Mouse (Mus musculus): ENCODE data around the gene Klf1.
"Not testable (repeated sequence)": the region's sequence is repeated elsewhere in the genome, so short reads cannot be mapped to it uniquely, and the experiment has no call there.

Gene Klf1

GRCm38 (mm10) chr8:84907493-84907892 is 5.8 kb downstream of the Klf1 start:
- no peak for DNase-seq (ENCODE audit: low spot score in 2 of 2)

DNA sequence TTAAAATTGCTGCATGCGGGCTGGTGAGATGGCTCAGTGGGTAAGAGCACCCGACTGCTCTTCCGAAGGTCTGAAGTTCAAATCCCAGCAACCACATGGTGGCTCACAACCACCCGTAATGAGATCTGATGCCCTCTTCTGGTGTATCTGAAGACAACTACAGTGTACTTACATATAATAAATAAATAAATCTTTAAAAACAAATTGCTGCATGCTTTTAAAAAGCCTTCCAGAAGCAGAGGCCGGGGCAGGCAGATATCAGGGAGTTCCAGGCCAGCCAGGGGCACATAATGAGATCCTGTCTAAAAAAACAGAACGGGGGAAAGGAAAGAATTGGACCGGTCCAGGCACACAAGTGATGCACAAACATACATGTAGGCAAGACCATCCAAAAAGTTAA is 6.3 kb downstream of the Klf1 start:
- DNase-seq (ENCODE audit: low spot score in 2 of 2) = not testable (repeated sequence)

- peak; percentile 78 to 83 for DNase-seq (ENCODE audit: low spot score in 2 of 2)
These were observed 6.9 kb downstream of the Klf1 start, which contains the start of gene Dnase2a for GRCm38 (mm10) chr8:84908421-84909161. Dnase2a (plus strand) TSS chr8:84908560.

DNA sequence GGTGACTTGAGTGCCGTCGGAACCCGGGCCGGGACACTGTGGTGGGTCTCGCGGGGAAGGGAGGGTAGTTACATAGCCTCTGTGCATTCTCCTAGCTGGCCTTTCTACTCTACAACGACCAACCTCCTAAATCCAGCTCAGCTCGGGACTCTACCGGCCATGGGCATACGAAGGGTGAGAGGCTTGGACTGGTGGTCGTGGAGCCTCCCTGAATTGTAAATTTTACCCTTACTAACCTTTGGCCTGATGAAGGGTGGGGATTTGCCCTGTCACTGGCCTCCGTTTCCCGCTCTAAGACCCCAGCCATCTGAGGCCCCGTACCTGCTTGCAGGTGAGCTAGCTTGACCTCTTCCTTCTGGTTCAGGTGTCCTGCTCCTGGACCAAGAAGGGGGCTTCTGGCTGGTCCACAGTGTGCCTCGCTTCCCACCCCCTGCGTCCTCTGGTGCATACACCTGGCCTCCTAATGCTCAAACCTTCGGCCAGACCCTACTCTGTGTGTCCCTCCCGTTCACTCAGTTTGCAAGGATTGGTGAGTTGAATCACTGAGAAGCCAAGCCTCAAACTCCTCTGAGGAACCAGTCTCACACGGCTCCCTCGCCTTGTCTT is 7.5 kb downstream of the Klf1 start:
- no peak for DNase-seq (ENCODE audit: low spot score in 2 of 2)

DNA sequence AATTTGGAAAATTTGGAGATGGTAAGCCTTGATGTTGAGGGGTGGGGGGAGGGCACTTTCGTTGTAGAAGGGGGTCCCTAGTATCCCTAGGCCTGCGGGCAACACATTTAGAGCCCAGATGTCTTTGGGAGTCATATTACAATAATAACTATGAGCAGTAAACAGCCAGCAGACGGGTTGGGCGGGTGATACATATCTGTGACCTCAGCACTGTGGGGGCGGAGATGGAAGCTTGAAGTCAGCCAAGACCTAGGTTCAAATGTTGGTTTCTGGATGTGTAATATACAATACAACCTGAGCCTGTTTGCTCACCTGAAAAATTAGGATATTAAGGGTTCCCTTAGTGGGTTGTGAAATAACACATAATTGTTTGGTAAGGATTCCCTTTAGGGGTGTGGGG is 8.2 kb downstream of the Klf1 start:
- no peak for DNase-seq (ENCODE audit: low spot score in 2 of 2)

- no peak for DNase-seq (ENCODE audit: low spot score in 2 of 2)
These were observed 8.8 kb downstream of the Klf1 start for GRCm38 (mm10) chr8:84910551-84910950.

DNA sequence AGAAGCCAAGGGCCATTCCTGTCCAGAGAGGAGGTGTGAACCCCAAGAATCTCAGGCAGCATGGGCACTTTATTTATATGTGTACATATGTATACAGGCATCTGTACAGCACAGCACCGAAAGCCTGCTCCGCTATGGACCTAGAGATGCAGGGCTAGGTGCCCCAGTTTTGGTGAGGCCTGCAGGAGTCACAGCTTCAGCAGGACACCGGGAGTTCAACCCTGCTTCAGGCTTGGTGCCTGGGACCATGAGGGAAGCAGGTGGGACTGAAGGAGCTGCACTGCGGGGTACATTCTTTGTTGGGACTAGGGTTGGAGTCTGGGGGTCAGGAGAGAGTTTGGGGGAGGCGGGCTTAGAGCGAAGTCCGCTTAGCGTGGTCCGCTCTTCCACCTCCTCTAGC is 10.1 kb downstream of the Klf1 start:
- no peak for DNase-seq (ENCODE audit: low spot score in 2 of 2)

DNA sequence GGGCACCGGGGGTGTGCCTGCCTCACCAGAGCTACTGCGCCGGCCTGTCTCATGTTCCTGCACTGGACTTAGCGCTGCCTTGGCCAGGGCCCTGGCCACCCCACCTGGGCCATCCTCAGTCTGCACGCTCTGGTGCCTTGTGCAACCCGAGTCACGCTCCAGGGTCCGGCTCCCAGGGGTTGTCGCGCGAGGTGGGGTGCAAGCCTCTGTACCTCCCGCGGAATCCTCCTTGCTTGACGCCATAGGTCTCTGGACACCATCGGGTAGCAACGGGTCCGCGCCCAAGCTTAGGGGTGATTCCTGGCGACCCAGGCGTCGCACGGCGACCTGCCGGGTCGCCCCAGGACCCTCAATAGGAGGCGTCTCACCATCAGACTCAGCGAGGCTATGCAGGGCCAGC is 10.7 kb downstream of the Klf1 start:
- no peak for DNase-seq (ENCODE audit: low spot score in 2 of 2)

GRCm38 (mm10) chr8:84912895-84913501 is 11.3 kb downstream of the Klf1 start:
- peak; percentile 59 to 69 for DNase-seq (ENCODE audit: low spot score in 2 of 2)

DNA sequence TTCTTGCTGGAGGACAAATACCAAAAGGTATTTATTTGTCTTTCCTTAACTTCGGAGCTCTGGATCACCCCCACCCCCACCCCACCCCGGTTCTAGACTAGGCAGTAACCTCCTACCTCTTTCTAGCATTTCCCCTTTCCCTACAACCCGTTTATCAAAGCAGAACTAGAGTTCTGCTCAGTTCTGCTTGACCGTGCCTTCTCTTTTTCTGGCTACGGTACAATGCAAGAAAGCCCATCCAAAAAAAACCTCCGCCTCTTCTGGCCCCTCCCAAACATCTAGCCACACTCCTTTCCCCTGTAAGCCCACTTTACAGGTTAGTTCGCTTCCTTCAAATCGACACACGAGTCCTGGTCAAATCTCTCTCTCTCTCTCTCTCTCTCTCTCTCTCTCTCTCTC is 11.8 kb downstream of the Klf1 start:
- no peak for DNase-seq (ENCODE audit: low spot score in 2 of 2)

DNA sequence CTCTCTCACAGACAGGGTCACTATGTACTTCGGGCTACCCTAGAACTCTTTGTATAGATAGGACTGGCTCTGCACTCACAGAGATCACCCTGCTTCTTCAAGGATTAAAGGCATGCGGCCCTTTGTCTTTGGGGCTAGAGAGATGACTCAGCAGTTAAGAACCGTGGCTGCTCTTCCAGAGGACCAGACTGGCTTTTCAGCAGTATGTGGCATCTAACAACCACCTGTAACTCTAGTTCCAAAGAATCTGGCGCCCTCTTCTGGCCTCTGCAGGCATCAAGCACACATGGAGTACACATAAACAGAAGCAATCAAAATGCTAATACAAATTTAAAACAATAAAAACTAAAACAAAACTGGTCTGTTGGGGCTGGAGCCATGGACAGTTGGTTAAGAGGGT is 12.2 kb downstream of the Klf1 start:
- no peak for DNase-seq (ENCODE audit: low spot score in 2 of 2)

GRCm38 (mm10) chr8:84915269-84915668 is 13.5 kb downstream of the Klf1 start:
- no peak for DNase-seq (ENCODE audit: low spot score in 2 of 2)

DNA sequence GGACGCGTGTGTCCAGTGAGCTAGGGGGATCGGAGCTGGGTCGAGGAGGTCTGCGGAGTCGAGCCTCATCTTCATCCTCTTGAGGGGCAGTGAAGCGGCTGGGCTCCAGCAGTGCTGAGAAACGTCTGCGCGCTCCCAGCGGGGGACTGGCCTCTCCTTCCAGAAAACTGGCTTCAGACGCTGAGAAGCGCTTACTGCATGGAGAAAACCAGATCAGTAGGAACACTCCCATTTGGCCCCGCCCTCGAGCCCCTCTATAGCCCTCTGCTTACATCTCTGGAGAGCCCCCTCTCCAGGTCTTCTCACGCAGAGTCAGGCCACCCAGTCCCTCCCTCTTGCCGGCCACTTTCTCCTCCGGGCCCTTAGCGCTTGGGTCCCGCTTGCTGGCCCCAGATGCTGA is 16.1 kb downstream of the Klf1 start:
- no peak for DNase-seq (ENCODE audit: low spot score in 2 of 2)

DNA sequence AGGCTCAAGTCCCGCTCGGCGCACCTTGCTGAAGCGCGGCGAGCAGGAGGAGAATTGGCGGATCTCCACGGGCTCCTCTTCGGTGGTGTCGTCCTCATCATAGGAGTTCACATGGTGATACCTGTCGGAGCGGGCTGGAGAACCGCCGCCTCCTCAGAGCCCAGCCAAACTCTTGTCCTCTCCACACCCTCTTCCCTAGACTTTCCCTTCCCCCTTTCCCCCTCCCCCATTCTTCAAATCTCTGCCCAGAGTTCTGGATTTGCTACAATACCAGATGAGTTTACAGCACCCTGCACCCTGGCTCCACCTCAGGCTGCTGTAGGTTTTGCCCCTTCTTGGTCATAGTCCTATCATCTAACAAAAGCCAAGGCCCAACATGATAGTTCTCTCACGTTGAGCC is 16.9 kb downstream of the Klf1 start:
- no peak for DNase-seq (ENCODE audit: low spot score in 2 of 2)

GRCm38 (mm10) chr8:84921596-84921995 is 19.9 kb downstream of the Klf1 start:
- no peak for DNase-seq (ENCODE audit: low spot score in 2 of 2)

- no peak for DNase-seq (ENCODE audit: low spot score in 2 of 2)
These were observed 23.8 kb downstream of the Klf1 start for GRCm38 (mm10) chr8:84925557-84925956.

- no peak for DNase-seq (ENCODE audit: low spot score in 2 of 2)
These were observed 25.8 kb downstream of the Klf1 start for GRCm38 (mm10) chr8:84927513-84927912.

DNA sequence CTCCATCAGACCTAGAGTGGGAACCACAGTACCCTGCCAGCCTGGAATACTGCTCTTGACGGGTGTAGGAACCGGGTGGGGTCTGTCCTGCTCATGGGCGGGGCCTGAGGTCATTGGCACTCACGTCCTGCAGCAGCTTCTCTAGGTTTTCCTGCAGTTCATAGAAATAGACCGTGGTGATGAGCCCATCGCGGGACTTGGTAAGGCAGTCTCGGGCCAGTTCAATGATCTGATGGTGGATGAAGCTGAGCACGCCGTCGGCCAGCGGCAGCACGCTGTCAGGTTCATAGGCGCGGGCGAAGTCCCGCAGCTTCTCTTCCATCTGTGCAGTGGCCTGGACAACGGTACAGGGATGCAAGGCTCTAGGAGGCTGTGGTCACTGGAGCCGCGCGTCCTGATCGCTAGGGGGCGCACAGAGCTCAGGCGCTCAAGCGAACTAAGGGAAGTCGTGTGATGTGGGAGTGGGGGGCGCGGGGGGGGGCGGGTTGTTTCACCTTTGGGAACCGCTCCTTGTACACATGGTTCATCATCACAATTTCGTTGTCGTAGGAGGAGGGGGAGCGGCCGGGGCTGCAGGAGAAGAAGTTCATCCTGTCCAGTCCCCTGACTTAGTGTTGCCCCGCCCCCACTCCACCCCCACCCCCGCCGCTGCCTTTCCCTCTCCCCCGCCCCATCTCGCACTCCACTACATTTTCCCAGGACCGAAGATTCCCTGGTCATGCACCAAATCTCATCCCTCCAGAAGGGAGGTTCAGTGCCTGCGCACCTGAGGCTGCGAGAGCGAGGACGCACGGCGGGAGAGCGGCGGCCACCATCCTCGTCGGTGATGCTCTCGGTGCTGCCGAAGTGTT is 27.0 kb downstream of the Klf1 start:
- no peak for DNase-seq (ENCODE audit: low spot score in 2 of 2)

DNA sequence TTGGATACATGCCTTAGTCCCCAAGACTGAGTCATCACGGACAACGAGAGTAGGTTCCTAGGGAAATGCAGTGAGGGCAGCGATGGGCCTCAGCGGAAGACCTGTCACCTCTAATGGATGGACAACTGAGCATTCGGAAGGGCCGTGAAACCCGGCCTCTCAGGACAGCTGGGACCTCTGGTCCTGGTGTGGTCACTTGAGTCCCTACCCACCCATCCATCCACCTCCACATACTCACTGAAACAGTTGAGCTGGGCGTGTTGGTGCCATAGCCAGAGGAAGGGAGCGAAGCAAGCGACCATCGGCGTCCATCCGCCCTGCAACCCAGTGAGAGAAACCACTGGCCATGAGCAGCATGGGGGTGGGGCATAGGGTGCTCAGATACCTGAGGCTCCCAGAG is 28.9 kb downstream of the Klf1 start:
- DNase-seq (ENCODE audit: low spot score in 2 of 2) = no peak

DNA sequence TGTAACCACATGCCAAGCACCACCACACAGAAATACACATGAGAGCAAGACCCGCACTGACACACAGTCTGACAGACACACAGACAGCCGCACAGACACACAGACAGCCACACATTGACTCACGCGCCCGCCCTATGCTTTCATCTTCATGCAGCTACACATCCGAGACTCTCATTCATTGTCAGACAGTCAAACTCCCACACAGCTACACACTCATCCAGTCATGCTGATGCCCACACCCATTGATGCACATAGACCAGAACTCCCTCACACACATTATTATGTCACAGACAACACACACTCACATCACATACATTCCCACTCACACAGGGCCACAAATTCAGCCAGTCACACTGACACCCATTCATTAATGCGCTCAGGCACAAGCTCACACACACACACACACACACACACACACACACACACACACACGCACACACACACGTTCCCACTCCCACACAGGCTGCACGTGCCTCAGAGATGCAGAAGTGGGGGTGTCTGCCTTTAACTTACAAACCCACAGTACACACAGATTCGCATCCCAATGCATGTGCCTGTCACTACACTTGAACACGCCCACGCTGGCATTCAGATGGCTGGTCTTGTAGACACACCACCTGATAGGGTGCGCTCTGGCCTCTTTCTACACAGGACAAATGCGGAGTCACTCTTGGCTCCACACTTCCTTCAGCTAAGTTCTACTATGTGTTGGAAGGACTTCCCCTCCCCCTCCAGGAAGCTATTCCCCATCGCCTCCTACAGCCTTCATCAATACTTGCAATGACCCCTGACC is 32.2 kb downstream of the Klf1 start:
- peak; percentile 54 to 55 for DNase-seq (ENCODE audit: low spot score in 2 of 2)

- no peak for DNase-seq (ENCODE audit: low spot score in 2 of 2)
These were observed 33.1 kb downstream of the Klf1 start for GRCm38 (mm10) chr8:84934860-84935259.
